8 mouse cellular contexts compared by ENCODE assay signal in the genomic region with DNA sequence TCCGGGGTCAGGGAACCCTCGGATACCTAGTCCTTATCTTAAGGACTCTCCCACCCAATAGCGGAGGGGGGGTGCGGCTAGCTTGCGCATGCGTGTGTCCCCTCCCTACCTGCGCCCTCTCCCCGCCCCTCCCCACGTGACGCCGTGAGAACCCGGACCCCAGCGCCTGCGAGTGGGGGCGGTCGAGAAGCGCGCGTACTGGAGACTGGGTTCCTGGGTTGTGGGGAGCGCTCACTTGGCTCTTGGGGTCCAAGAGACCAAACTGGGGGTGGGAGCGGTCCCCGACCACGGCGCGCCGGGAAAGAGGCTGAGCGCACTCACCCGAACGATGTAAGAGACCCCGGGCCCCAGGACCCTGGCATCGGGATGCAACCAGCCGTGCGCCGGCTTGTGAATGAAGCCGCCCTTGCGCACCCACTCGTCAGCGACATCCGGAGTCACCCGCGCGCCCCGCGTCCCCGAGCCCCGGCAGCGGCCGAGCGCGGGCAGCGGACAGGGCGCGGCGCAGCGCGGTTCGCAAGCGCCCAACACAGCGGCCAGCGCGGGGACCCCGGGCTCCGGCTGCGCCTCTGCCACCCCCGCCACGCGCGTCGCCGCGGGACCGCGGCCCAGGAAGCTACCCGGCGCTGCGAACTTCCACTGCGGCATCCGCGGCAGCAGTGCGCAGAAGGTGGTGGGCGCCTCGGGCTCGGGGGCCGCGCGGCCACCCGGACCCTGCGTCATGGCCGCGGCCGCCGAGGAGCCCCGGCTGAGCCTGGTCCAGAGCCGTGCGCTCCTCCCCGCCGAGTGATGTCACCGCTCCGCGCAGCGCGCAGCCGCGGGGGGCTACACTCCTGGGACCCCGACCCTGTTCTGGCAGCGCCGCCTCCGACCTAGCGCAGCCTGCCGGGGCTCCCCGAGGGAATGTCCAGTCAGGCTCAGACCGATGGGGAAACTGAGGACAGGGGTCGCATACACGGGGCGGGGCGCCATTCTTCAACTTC. TPM values are rescaled to one million over a fixed set of nuclear protein-coding genes. Genes with fewer than 3 reads are reported as not detected.
DNase-seq lines count a peak whose midpoint lies in the region; ATAC-seq and TF ChIP-seq lines count a peak whose summit lies in the region.

A gene (minus strand): TSS at position 791 of the 983 bp plus-strand sequence.

- peak within 1 kb of the TSS; percentile 78 for H3K9ac ChIP-seq in intestine, embryonic 14.5 days (ENCODE audit: low read length)

- TF ChIP-seq CTCF in kidney, adult 2 months (conservative IDR thresholded peaks at IDR 0.05; ENCODE audit: insufficient read depth, insufficient read length, low read depth, low read length), result no peak

- no peak for TF ChIP-seq POLR2A in kidney, adult 2 months (IDR thresholded peaks at IDR 0.05; ENCODE audit: low read depth, low read length)

- no peaks in the 10 kb centered on the region for H3K4me1 ChIP-seq in kidney, adult 2 months (ENCODE audit: control insufficient read depth, insufficient read depth, low read length)
- peaks cover 12% of the 10 kb centered on the region for H3K4me1 ChIP-seq in intestine, embryonic 14.5 days (replicated peaks; ENCODE audit: control insufficient read depth, insufficient read depth, low read length)

- peak within 1 kb of the TSS; percentile 18; the same call in 1 of the 2 replicates for H3K4me3 ChIP-seq in kidney, adult 2 months (ENCODE audit: insufficient read depth, low read depth, low read length)
- H3K4me3 ChIP-seq in intestine, embryonic 14.5 days (ENCODE audit: low read depth, low read length), result peak within 1 kb of the TSS; percentile 61

- WGBS in kidney, adult 2 months, result 1% methylated on average over 112 of the region's 116 CpGs
- under 1% methylated on average over 116 of the region's 116 CpGs for WGBS in intestine, embryonic 14.5 days

- DNase-seq in kidney, adult 2 months, result no peak
- DNase-seq in kidney, adult 11 months, result no peak
- DNase-seq in cerebellum, adult 9-11 months, result peak; percentile 87
- DNase-seq in frontal cortex, postnatal 14 days (ENCODE audit: low spot score in 2 of 2), result peak; percentile 74 to 79
- peak; percentile 83 for DNase-seq in intestine, embryonic 14.5 days (ENCODE audit: low spot score)
- DNase-seq in liver, result peak; percentile 37
- peak; percentile 72 for DNase-seq in retina, embryonic 14.5 days (ENCODE audit: low spot score)
- DNase-seq in T-cell, adult 2 months (ENCODE audit: low spot score), result no peak

- no peak within 1 kb of the TSS for H3K27ac ChIP-seq in kidney, adult 2 months (ENCODE audit: insufficient read depth, low read depth, low read length)
- H3K27ac ChIP-seq in intestine, embryonic 14.5 days (ENCODE audit: low read depth), result peak within 1 kb of the TSS; percentile 51

- peak within 1 kb of the TSS; percentile 87 for H3K4me2 ChIP-seq in intestine, embryonic 14.5 days (ENCODE audit: low read length)

- ATAC-seq in intestine, embryonic 14.5 days (replicated peaks; ENCODE audit: low FRiP score, low TSS enrichment, low read depth), result peak; percentile 76

- no peaks in the 10 kb centered on the region for H3K9me3 ChIP-seq in intestine, embryonic 14.5 days (ENCODE audit: control insufficient read depth, low read length)

- no peaks in the 10 kb centered on the region; the same call in 1 of the 2 replicates for H3K27me3 ChIP-seq in kidney, adult 2 months (replicated peaks; ENCODE audit: control insufficient read depth, insufficient read depth, low read length)
- H3K27me3 ChIP-seq in intestine, embryonic 14.5 days (replicated peaks; ENCODE audit: control insufficient read depth, insufficient read depth, low read length), result no peaks in the 10 kb centered on the region

- H3K36me3 ChIP-seq in kidney, adult 2 months (ENCODE audit: control insufficient read depth, insufficient read depth, low read length), result no peaks in the 10 kb centered on the region
- H3K36me3 ChIP-seq in intestine, embryonic 14.5 days (ENCODE audit: control insufficient read depth, insufficient read depth, low read length), result no peaks in the 10 kb centered on the region

RNA-seq across cellular contexts. Expression of the gene that starts here (rescaled TPM):
- polyA plus RNA-seq in kidney, adult 2 months (2012; rRNA removed), result 0.97 and 1.6 TPM in 2 replicates
- polyA plus RNA-seq in intestine, embryonic 14.5 days (2014; fragmentation: Nextera tagmentation; extraction: Ambion mirVana), result 8.1 and 8.4 TPM in 2 replicates

Comparison
In these comparisons a context has a peak if more than half of its experiments do, and no peak if none do; other contexts are left out.
1. DNase-seq: peak in cerebellum, adult 9-11 months (single experiment), frontal cortex, postnatal 14 days (2 of 2), intestine, embryonic 14.5 days (single experiment), liver (single experiment) and retina, embryonic 14.5 days (single experiment); none in kidney, adult 2 months (single experiment), kidney, adult 11 months (single experiment) and T-cell, adult 2 months (single experiment).